Mouse (Mus musculus) C2C12 (cell line): ENCODE data around the gene Agbl3. TPM values are rescaled to one million over a fixed set of nuclear protein-coding genes. Genes with fewer than 3 reads are reported as not detected.

ENCODE experiments used
- H3K27me3 ChIP-seq: one replicate; pipeline ENCODE4 v1.6.1; 2011; ENCODE audit not compliant: control insufficient read depth, insufficient read depth, insufficient read length
- H3K36me3 ChIP-seq: one replicate; pipeline ENCODE4 v1.6.1; 2011; ENCODE audit not compliant: control insufficient read depth, insufficient read depth
- H3K4me3 ChIP-seq: one replicate; pipeline ENCODE4 v1.5.1; 2011; ENCODE audit warnings: mild to moderate bottlenecking, control low read depth; ENCODE audit not compliant: poor library complexity, insufficient read depth, severe bottlenecking
- H3K79me2 ChIP-seq: one replicate; pipeline ENCODE4 v1.6.1; 2011; ENCODE audit not compliant: control insufficient read depth, insufficient read depth
- H3K79me3 ChIP-seq: one replicate; pipeline ENCODE4 v1.6.1; 2011; ENCODE audit warnings: low read depth, control low read depth
- H3ac ChIP-seq: one replicate; pipeline ENCODE3; 2011; ENCODE audit warnings: low read depth; ENCODE audit not compliant: control insufficient read depth, insufficient read length
- CEBPB ChIP-seq: IDR thresholded peaks from one replicate; pipeline ENCODE4 v1.6.1; 2011; ENCODE audit warnings: low read depth, mild to moderate bottlenecking, control low read depth, moderate library complexity
- CTCF ChIP-seq: IDR thresholded peaks from one replicate; pipeline ENCODE4 v1.5.1; 2011; ENCODE audit not compliant: control insufficient read depth, insufficient read depth, insufficient read length
- FOSL1 ChIP-seq: IDR thresholded peaks from one replicate; pipeline ENCODE4 v1.8.0; 2011; ENCODE audit warnings: mild to moderate bottlenecking, low read length; ENCODE audit not compliant: poor library complexity, insufficient read depth, severe bottlenecking
- MAX ChIP-seq: IDR thresholded peaks from one replicate; pipeline ENCODE4 v1.6.1; 2011; ENCODE audit warnings: mild to moderate bottlenecking, control low read depth
- MYOD1 ChIP-seq: IDR thresholded peaks from one replicate; pipeline ENCODE4 v1.6.1; 2011; ENCODE audit warnings: low read depth; ENCODE audit not compliant: control insufficient read depth, insufficient read length
- MYOG ChIP-seq: IDR thresholded peaks from one replicate; pipeline ENCODE4 v1.6.1; 2011; ENCODE audit not compliant: control insufficient read depth, insufficient read length; ENCODE audit errors: extremely low read depth
- USF1 ChIP-seq: IDR thresholded peaks from one replicate; pipeline ENCODE4 v1.6.1; 2011; ENCODE audit warnings: low read depth, mild to moderate bottlenecking, control low read depth, moderate library complexity
- polyA plus RNA-seq: library from polyadenylated mRNA; unstranded; fragments of >200 nt; fragmentation: generic; extraction: Trizol; gene quantifications from one replicate; pipeline ENCODE4 v1.2.1, GENCODE M21; 2012; ENCODE audit warnings: missing spikeins

Gene Agbl3
- polyA plus RNA-seq, 1 experiment: 2.4 TPM

- Histone ChIP-seq H3K27me3 (no peaks in the 10 kb centered on the region), H3K79me2 (peaks cover 2% of the 10 kb centered on the region), H3K79me3 (no peaks in the 10 kb centered on the region), H3K4me3 (no peak overlapping the region), H3ac (no peak overlapping the region), H3K36me3 (peaks cover 16% of the 10 kb centered on the region)
- no peak for TF ChIP-seq MYOD1
- TF ChIP-seq CTCF: no peak
- no peak for TF ChIP-seq MYOG
- TF ChIP-seq USF1: no peak
Observed at GRCm38 (mm10) chr6:34870724-34871123, 90.5 kb downstream of the Agbl3 start.

GRCm38 (mm10) chr6:34871929-34872328 lies 91.7 kb downstream of the Agbl3 start:
- no peak overlapping the region for H3ac ChIP-seq
- peaks cover 14% of the 10 kb centered on the region for H3K79me2 ChIP-seq
- H3K27me3 ChIP-seq: no peaks in the 10 kb centered on the region
- H3K36me3 ChIP-seq: peaks cover 23% of the 10 kb centered on the region
- no peak overlapping the region for H3K4me3 ChIP-seq
- TF ChIP-seq CTCF (no peak), CEBPB (no peak), FOSL1 (no peak), USF1 (no peak), MYOG (no peak), MYOD1 (no peak), MAX (no peak)
- H3K79me3 ChIP-seq: no peaks in the 10 kb centered on the region

- H3K4me3 ChIP-seq: no peak overlapping the region
- H3K27me3 ChIP-seq: no peaks in the 10 kb centered on the region
- H3K36me3 ChIP-seq: peaks cover 23% of the 10 kb centered on the region
- peaks cover 23% of the 10 kb centered on the region for H3K79me2 ChIP-seq
- H3ac ChIP-seq: no peak overlapping the region
- TF ChIP-seq MYOD1: no peak
- TF ChIP-seq FOSL1: no peak
- no peak for TF ChIP-seq CTCF
- H3K79me3 ChIP-seq: peaks cover 3% of the 10 kb centered on the region
Observed at GRCm38 (mm10) chr6:34872871-34873270, 92.6 kb downstream of the Agbl3 start.

- Histone ChIP-seq H3ac (peak overlapping the region; percentile 27), H3K27me3 (no peaks in the 10 kb centered on the region), H3K36me3 (peaks cover 23% of the 10 kb centered on the region), H3K79me2 (peaks cover 23% of the 10 kb centered on the region), H3K79me3 (peaks cover 3% of the 10 kb centered on the region), H3K4me3 (no peak overlapping the region)
- TF ChIP-seq MYOD1: peak; percentile 36
- no peak for TF ChIP-seq USF1
- no peak for TF ChIP-seq MYOG
- TF ChIP-seq FOSL1: no peak
Observed at GRCm38 (mm10) chr6:34874101-34874921, 94.1 kb downstream of the Agbl3 start.

GRCm38 (mm10) chr6:34875268-34875761 lies 95.1 kb downstream of the Agbl3 start:
- Histone ChIP-seq H3K79me2 (peaks cover 23% of the 10 kb centered on the region), H3K36me3 (peaks cover 23% of the 10 kb centered on the region), H3K27me3 (no peaks in the 10 kb centered on the region), H3K4me3 (no peak overlapping the region), H3K79me3 (peaks cover 3% of the 10 kb centered on the region), H3ac (no peak overlapping the region)
- TF ChIP-seq MYOG (no peak), FOSL1 (no peak), MAX (no peak), CTCF (no peak), CEBPB (no peak), USF1 (no peak), MYOD1 (no peak)
